Mouse (Mus musculus) urinary bladder, postnatal 4 days (tissue): ENCODE measurements around the gene Ubr3.

ENCODE experiments used
- DNase-seq, 2 experiments: peaks; one replicate each; pipeline ENCODE4 v3.0.0; 2021 to 2022; ENCODE audit warnings: low spot score in 2 of 2

Gene Ubr3

DNA sequence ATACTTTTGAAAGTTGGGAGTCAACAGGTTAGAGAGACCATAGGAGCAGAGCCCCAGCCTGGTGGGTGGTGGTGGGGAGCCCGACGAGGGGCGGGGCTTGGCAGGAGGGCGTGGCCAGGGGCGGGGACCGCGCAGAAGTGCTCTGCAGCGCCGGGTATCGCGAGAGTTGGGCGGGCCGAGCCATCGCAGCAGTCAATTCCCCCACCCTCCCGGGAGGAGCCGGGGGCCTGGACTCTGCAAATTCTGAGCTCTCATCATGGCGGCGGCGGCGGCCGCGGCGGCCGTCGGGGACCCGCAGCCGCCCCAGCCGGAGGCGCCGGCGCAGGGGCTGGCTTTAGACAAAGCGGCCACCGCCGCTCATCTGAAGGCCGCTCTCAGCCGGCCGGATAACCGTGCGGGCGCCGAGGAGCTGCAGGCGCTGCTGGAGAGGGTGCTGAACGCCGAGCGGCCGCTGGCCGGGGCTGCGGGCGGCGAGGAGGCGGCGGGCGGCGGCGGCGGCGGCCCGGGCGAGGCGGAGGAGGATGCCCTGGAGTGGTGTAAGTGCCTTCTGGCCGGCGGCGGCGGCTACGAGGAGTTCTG is at the start of gene Ubr3:
Ubr3 (plus strand) TSS at position 208 of the 579 bp plus-strand sequence.
- peak; percentile 98 to 99 for DNase-seq

DNA sequence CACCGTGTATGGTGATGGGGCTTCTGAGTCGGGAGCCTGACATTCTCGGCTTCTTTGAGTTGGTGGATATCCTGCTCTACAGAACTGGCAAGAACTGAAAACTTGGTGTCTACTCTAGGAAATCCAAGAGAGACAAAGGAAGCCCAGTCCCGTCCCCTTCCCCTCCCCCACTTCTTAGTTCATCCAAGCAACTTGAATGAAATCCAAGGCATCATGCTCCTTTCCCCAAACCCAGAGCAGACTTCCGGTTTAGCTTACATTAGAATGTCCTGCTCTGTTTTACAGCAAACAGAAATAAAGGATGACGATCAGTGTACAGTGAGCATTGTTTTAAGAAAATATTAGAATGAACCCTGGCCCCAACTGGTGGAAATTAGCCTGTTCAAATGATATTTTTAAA is 47.8 kb upstream of the Ubr3 start:
- DNase-seq, result no peak

DNA sequence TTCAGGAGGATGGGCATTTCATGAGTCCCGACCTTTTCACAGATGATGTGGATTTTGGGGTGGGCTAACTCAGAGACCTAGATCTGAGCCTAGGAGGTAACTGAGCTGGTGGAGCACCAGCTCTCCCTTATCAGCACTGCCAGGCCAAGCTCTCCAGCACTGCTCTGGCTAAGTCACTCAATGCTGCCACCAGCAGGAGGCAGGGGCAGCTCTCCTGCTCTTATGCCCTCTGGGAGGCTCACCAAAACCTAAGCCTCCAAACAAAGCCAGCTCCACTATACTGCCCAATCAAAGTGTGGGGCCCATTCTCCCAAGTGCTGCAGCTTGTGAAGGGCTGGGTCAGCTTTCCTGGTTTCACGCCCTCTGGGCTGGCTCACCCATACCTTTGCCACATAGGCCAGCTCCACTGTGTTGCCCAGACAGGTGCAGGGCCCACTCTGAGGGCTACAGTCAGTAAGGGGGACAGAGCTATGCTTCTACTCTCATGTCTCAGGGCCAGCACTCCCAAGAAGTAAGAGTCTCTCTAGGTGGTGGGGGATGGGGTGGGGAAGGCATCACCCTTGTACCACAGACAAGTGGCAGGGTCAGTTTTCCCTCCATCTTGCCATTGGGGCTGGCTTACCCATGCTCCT is 45.5 kb upstream of the Ubr3 start:
- DNase-seq, result no peak

DNA sequence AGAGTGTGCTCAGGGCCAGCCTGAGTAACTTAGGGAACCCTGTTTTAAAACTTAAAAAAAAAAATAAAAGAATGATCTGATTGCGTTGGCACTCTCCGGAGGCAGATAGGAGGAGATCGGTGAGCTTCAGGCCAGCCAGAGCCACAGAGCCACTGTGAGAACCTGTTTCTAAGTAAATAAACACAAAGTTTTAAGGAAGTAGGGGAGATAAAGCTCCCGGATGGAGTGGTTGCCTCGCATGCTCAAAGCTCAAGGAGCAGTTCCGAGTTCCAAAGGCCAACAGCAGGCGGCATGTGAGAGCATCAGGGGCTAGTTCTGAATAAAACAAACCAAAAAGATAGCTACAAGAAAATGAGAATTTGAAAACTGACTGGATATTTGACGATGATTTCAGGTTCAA is 40.7 kb upstream of the Ubr3 start:
- DNase-seq, result no peak

DNA sequence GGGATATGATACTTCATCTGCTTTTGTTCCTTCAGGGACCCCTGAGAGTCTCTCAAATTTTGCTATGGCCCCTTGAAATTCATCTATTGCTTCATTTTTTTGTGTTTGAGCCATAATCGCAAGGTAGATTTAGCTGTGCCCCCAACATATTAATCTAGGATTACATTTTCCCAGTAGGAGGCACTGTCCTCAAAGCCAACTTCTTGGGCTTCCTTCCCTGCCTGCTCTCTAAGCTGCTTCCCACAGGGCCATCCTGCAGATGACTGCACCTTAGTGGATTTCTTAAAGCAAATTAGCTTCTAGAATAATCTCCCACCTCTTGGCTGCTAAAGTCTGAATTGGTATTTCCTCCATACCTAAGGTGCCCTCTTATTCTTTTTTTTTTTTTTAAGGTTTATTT is 39.2 kb upstream of the Ubr3 start:
- no peak for DNase-seq

DNA sequence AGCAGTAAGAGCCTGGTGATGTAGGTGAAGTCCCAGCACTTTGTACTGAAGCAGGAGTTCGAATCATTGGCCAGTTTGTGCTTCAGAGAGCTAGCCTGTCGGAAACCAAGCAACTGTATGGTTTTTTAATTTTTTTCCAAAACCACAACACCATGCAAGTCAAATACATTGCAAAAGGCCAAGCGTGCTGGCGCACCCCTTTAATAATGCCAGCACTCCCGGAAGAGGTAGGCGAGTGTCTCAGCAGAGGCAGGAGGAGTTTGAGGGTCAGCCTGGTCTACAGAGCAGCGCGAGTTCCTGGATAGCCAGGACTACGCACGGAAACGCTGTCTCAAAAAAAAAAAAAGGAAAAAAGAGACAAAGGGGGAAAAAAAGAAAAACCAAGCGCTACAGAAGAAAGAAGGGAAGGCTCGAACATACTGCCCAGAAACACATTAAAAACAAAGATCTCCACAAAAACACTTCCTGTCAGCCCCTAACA is 36.0 kb upstream of the Ubr3 start:
- no peak for DNase-seq

DNA sequence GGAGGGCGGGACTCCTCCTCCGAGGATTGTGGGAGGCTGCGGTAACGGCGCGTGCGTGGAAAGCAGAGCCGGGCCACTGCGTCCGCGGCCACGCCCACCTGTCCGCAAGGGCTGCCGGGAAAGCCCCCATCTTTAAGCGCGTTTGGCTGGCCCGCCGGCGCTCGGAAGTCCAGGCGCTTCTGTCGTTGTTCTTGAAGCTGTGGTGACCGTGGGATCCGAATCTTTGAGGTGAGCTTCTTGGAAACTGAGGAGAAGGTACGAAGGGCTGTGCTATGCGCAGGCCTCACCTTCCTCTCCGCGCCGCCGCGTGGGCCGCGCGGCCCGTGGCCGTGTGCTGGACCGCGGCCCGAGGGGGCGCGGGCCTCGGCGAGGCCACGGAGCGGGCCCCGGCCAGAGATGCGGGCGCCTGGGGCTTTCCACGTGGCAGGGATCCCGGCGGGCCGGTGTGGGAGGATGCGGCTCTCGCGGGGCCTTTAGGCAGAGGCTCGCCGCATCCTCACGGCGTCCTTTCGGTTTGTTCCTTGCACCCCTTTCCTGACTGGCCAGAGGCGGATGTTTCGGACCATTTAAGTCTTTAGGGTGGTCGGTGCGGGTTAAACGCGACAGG is 35.5 kb upstream of the Ubr3 start, which contains the start of gene Ssb:
Ssb (plus strand) TSS at position 78 of the 607 bp plus-strand sequence.
- DNase-seq, result peak; percentile 89 to 93

DNA sequence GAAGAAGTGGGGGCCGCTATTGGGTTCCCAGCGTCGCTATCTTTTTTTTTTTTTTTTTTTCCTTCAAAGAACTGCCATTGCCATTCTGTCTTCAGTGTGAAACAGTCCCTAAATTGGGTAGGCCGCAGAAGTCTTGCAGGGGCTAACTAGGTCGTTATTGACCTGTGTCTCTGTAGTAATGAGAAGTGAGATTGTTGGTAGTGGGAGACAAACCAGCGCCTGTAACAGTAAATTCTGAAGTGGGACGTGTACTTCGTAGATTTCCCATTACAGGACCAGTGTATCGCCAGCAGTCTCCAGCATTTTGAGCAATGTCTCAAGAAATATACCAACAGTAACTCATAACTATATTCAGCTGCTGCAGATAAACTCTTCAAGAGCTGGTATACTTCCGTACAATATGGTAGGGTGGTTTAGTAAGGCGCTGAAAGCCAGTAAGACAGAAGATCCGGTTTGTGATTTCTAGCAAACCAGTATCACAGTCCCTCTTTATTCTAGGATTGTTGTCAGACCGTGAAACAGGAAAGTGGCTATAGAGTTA is 34.9 kb upstream of the Ubr3 start:
- DNase-seq, result no peak

DNA sequence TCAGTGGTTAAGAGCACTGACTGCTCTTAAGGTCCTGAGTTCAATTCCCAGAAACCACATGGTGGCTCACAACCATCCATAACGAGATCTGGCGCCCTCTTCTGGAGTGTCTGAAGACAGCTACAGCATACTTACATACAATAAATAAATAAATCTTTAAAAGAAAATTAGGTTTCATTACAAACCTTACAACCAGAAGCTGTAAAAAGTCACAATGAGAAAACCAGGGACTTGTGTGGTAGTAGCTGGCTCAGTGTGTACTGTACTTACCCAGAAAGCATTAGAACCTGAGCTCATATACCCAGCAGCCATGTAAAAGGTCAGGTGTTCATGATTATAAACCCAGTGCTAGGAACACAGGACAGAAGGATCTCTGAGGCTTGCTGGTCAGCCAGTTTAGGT is 13.1 kb upstream of the Ubr3 start:
- no peak for DNase-seq

DNA sequence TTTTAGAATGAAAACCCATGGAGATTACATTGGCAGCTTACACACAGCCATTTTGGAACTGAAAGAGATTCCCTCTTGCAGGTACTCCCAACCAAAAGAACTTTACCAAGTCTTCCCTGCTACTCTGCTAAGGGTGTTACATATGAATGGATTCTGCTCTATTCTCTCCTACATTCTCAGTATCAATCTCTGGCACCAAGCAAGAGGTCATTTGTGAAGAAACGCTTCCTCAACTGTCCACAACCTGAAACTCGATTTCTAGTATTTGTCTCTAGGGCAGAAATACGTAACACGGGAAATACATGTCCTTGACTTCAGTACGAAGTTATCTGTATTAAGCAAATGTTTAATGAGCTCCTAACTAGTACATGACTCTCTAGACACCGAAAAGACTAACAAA is 12.5 kb upstream of the Ubr3 start:
- DNase-seq, result no peak

DNA sequence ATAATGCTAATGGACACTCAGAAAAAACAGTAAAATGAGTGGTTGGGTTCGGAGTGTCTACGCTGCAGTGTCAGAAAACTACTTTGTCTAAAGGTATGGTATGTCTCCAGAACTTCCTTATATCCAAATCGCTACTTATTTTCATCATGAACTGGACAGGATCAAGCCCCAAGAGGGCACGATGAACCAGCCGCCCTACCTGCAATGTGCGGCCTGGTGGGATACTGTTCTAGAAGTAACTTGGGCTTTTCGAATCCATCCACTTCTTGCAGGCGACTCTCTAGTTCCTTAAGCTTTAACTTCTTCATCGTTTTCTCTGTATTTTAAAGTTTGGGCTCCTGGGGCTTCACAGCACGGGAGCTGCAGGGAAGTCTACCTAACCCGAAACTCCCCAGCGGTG is 12.0 kb upstream of the Ubr3 start:
- no peak for DNase-seq

DNA sequence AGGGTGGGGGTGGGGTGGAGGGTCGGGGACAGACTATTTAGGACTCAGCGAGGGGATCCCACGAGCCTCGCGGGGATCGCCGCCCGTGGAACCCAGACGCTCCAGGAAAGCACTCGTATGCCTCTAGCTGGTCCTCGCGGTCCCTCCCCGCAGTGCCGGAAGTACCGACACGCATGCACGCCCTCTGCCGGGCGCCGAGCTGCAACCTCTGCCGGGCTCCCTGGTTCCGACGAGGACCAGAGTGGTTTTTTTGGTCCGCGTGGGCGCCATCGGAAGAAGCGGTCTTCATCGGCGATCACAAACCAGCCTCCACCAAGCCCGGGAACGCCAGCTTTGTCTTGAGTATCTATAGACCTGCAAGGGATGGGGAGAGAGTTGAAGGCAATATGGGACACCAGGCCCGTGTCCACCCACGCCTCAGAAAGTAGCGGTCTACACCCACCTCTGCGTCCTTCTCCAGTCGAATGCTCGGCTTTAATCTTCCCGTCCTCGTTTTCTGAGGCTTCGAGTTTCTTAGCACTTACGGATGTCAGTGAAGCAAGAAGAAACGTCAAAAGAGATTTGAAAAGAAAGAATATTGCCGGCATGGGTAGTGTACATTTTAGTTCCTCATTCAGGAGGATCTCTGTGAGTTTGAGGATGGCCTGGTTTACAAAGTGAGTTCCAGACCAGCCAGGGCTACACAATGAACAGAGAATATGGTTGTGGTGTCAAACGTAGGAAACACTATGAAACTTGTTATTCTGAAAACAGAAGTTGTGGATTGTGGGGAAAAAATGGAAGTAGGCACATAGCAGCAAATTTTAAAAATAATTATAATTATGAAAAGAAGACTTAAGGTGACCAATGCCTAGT is 11.4 kb upstream of the Ubr3 start, which contains the start of gene Mettl5:
Mettl5 (minus strand) TSS at position 165 of the 855 bp plus-strand sequence.
- DNase-seq, result peak; percentile 84 to 91

DNA sequence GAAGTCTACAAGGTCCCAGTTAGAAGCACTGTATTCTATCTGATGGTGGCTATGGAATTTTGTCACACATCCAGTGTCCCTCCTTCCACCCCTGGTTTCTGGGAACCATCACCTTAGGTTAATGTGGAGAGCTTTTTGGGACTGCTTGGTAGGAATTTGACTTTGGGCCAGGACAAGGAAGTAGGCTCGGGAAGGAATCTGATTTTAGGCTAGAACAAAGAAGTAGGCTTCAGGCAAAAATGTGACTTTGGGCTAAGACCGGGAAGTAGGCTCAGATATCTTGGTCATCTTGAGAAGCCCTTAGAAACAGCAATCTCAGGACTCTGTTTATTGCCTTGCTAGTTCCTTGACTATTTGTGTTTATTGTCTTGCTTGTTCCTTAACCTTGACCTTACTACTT is 8.1 kb upstream of the Ubr3 start:
- no peak for DNase-seq

DNA sequence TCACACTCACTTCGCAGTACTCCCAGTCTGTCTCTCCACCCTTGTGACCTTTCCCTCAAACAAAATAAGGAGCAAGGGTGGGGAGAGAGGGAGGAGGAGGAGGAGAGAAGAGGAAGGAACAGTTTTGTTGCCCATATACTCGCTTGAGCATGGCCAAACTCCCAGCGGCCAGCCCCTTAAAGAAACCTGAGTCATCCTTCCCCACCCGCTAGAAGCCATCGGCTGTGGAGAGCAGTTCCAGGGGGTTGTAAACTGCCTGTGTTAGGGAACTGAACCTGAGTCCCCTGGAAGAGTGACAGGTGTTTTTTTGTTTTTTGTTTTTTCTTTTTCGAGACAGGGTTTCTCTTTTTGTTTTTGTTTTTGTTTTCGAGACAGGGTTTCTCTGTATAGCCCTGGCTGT is 6.2 kb upstream of the Ubr3 start:
- no peak for DNase-seq

DNA sequence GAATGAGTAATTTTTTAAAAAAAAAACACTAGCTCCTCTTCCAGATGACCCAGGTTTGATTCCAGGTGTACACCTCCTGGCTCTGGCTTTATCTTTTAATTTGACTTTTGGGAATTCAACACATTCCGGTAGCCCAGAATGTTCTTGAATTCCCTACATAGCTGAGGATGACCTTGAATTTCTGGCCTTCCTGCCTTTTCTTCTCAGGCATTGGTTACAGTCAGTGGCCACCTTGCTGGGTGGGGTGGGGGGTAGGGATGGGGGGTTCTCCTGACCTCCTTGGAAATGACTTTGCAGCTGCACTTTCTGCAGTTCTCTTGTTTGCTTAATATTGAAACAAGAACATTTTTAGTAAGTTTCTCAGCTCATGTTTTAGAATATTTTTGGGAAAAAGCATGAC is 3.9 kb upstream of the Ubr3 start:
- DNase-seq, result no peak

DNA sequence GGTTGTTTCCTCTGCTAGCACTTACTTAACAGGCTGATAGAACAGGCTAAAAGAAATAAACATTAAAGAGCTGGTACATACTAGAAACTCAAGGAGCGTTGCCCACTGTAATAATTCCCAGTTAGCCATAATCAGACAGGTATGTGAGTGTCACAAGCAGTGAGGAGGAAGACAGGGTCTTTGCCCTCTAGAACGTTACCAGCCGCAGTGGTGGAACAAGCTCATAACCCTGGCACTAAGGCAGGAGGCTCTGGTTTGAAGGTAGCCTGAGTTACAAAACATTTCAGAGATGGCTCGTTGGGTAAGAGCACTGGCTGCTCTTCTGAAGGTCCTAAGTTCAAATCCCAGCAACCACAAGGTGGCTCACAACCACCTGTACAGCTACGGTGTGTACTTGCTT is 3.2 kb upstream of the Ubr3 start:
- no peak for DNase-seq

DNA sequence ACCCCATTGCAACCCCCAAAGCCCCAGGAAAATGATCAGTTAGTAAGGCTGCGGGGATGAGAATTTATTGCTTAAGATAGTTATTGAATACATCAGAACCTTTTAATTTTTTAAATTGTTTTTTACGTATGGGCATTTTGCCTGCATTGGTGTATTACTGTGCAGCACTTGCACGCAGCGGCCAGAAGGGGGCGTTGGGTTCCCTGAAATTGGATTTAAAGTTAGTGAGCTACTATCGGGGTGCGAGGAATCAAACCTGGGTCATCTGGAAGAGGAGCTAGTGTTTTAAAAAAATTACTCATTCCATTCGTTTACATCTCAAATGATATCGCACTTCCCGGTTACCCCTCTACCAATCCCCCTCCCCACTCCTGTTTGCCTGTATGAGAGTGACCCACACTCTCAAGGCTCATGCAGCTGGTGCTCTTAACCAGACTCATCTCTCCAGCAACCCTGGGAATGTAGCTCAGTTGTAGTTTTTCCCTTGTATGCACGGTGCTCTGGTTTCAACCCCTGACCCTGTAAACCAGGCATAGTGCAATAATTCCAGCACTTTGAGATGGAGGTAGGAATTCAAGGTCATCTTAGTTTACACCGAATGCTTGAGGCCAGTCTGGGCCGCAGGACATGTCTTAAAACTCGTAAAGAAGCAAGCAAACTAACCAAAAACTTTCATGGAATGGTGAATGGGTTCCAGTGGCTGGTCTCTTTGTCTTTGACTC is 1.4 kb upstream of the Ubr3 start:
- no peak for DNase-seq

DNA sequence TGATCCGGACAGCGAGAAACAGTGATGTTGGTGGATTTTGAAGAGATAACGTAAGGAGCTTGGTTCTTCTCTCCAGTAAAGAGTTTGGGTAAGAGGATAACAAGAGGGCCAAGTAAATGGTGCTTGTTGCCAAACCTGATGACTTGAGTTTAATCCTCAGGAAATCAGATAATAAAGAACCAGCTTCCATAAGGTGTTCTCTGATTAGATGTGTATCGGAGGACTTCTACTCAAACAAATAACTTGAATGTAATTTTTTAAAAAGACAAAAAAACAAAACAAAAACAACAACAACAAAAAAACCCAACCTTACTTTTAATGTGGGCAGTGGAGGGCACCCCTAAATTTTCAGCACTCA is 843 bp upstream of the Ubr3 start:
- no peak for DNase-seq

DNA sequence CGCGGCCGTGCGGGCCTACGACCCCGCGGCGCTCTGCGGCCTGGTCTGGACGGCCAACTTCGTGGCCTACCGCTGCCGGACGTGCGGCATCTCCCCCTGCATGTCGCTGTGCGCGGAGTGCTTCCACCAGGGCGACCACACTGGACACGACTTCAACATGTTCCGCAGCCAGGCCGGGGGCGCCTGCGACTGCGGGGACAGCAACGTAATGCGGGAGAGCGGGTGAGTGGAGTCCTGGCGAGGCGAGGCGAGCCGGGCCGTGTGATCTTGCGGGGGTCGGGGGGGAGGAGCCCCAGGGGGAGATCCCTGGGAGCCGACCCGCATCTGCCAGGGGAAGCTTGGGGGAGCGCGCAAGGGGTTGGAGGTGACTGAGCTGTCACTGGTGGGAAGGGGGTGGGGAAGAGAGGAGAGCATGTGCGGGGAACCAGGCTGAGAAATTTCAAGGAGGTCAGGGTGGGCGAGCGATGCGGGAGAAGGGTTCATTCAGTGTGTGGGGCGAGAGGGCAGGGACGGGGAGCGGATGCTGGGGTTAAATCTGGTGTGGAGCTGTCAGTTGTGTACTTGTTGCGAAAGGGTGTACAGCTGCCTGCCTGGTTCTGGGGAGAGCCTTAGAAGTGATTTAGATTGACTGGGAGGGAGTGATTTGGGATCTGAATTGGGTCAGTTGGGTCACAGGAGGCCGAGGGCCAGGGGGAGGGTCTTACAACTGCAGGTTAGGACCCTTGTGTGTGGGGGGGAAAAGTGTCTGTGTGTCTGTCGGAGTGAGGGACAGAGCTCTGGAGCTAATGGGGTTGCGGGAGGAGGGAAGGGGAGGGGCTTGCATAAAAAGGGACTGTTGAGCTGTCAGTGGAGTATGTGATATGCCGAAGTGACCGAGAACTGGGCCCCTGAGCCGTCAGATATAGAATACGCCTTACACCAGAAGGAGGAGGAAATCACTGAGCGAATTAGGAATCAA is 851 bp downstream of the Ubr3 start:
- DNase-seq, result peak in 1 of 2 experiments; percentile 44

DNA sequence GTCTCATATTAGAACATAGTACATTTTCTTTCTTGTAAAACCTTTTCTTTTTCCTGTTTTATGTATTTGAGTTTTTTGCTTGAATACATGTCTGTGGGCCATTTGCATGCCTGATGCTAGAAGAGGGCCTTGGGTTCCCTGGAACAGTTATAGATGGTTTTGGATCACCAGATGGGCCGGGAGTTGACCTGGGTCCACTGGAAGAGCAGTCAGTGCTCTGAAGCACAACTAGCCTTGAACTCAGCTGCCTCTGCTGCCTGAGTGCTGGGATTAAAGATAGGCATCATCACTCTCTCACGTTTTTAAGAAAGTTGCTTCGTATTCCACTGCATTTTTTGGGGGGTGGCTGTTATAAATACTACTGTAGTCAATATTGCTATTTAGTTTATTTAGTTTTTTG is 6.5 kb downstream of the Ubr3 start:
- DNase-seq, result no peak
